Mouse (Mus musculus) thymus, postnatal 25 days (tissue): ENCODE measurements around the gene Fsip1.

Experiments
- DNase-seq: peaks from one replicate; pipeline ENCODE4 v3.0.0; 2022

Gene Fsip1

GRCm38 (mm10) chr2:118122291-118122690, 134.5 kb downstream of the Fsip1 start:
- DNase-seq: no peak

- DNase-seq: no peak
These were observed 136.0 kb downstream of the Fsip1 start for GRCm38 (mm10) chr2:118120751-118121150.

- no peak for DNase-seq
These were observed 136.7 kb downstream of the Fsip1 start for GRCm38 (mm10) chr2:118120095-118120494.

DNA sequence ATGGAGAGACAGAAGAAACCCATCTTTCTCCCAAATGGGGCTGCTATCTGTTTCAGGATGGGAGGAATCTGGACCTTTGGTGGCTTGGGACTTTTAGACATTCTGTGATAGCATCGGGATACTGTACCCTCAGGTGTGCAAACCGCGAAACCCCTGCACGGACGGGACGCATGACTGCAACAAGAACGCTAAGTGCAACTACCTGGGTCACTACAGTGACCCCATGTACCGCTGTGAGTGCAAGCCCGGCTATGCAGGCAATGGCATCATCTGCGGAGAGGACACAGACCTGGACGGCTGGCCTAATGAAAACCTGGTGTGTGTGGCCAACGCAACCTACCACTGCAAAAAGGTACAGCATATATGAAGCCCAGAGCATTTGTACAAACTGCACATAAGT, 137.1 kb downstream of the Fsip1 start:
- DNase-seq: no peak

GRCm38 (mm10) chr2:118118515-118118914, 138.3 kb downstream of the Fsip1 start:
- no peak for DNase-seq

DNA sequence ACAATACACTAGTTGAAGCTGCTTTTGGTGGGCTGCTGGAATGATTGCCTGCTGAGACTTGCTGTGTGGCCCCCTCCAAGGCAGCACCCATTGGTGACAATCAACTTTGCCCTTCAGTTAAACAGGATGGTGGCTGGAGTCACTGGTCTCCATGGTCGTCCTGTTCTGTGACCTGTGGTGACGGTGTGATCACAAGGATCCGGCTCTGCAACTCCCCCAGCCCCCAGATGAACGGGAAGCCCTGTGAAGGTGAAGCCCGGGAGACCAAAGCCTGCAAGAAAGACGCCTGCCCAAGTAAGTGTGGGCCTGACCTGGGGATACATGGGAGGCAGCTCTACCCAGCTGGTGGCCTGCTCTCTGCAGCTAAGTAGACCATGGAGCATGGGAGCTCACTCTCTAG, 138.7 kb downstream of the Fsip1 start:
- DNase-seq: no peak

DNA sequence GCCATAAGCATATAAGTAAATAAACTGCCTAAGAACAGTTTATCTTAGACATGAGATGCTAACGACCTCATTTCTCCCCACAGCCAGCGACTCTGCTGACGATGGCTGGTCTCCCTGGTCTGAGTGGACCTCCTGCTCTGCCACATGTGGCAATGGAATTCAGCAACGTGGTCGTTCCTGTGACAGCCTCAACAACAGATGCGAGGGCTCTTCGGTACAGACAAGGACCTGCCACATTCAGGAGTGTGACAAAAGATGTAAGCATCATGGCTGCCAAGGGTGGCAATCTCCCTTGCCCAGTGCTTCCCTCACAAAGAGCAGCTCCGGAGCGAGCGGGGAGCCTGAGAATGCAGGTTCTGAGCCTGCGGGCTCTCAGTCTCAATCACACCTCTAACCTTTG, 139.4 kb downstream of the Fsip1 start:
- no peak for DNase-seq

- no peak for DNase-seq
These were observed 139.9 kb downstream of the Fsip1 start for GRCm38 (mm10) chr2:118116754-118117290.

DNA sequence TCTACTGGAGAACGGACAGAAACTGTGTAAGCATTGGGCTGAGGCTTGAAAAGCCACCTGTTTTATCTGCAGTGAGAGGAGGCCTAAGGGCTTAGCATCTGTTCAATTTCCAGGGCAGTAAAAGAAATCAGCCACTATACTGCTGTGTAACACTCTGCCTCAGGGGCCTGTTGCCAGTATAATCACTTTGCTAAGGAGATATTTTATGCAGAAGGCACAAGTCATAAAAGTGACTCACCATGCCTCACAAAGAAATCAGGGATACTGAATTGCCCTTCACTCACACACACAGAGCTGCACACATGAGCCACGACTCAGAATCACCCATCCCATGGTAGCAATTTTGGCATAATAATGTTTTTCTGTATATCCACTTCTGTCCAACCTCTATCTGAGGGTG, 140.6 kb downstream of the Fsip1 start:
- DNase-seq: no peak

DNA sequence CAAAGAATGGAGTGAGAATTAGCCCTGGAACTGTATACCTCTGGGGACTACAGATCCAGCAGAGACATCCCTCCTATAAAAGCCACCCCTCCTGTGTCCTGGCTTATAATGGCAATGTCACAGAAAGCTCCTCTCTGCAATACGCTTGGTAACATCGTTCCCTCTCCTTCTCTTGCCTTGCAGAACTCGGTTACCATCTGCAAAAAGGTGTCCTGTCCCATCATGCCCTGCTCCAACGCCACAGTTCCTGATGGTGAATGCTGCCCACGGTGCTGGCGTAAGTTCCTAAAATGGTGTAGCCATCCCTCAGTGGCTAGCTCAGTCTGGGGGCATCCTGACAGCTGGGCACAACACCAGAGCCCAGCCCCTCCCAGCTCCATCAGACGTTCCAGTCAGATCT, 141.1 kb downstream of the Fsip1 start:
- DNase-seq: no peak

DNA sequence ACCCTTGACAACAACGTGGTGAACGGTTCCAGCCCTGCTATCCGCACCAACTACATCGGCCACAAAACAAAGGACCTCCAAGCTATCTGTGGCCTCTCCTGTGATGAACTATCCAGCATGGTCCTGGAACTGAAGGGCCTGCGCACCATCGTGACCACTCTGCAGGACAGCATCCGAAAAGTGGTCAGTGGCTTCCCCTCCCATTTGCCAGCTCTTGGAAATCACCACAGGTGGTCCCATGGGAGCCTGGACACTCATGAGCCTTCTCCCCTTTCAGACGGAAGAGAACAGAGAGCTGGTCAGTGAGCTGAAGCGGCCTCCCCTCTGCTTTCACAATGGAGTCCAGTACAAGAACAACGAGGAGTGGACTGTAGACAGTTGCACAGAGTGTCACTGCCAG, 142.1 kb downstream of the Fsip1 start:
- DNase-seq: no peak

- DNase-seq: no peak
These were observed 142.8 kb downstream of the Fsip1 start for GRCm38 (mm10) chr2:118113808-118114524.

DNA sequence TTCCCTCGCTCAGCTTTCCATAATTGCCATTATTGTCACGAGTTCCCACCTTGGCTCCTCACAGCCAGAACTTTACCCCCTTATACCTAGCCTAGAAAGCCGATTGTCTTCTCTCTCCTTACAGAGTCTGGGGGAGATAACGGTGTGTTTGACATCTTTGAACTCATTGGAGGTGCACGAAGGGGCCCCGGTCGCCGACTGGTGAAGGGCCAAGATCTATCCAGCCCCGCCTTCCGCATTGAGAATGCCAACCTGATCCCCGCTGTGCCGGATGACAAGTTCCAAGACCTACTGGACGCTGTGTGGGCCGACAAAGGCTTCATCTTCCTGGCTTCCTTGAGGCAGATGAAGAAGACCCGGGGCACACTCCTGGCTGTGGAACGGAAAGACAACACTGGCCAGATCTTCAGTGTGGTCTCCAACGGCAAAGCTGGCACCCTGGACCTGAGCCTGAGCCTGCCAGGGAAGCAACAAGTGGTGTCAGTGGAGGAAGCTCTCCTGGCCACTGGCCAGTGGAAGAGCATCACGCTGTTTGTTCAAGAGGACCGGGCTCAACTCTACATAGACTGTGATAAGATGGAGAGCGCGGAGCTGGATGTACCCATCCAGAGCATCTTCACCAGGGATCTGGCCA, 143.8 kb downstream of the Fsip1 start:
- no peak for DNase-seq

DNA sequence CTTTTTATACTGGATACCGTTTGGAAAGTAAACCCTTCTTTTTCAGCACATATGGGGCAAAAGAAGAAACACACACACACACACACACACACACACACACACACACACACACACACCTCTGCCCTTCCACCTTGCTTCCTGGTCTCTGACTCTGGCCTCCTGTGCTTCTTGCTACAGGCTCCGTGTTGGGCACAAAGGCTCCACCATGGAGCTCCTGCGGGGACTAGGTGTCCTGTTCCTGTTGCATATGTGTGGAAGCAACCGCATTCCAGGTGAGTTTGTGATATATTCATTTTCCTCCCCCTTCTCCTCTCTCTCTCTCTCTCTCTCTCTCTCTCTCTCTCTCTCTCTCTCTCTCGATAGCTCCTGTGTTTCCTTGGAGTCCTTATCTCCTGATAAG, 144.3 kb downstream of the Fsip1 start:
- no peak for DNase-seq

GRCm38 (mm10) chr2:118111488-118112131, 145.2 kb downstream of the Fsip1 start, which contains the start of gene Thbs1:
TSS of gene Thbs1 (plus strand) at chr2:118111876.
- peak; percentile 32 for DNase-seq

- peak; percentile 74 for DNase-seq
These were observed 145.7 kb downstream of the Fsip1 start for GRCm38 (mm10) chr2:118111116-118111487.

- DNase-seq: no peak
These were observed 146.4 kb downstream of the Fsip1 start for GRCm38 (mm10) chr2:118110225-118110915.

DNA sequence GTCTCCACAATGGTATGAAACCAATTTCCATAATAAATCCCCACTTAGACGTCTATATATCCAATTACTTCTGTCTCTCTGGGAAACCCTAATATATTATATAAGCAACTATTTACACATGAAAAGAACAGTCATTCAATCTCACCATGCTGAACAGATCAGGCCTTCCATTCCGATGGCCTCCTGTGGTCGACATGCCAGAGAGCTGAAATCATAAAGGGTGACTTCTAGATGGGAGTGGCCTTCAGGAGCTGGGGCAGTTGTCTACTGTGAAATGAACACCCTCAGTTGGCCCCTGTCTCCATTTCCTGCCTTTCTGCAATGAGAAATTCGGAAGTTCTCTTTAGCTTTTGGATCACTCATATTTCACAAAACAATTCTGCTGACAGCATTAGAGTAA, 154.6 kb downstream of the Fsip1 start:
- DNase-seq: no peak

DNA sequence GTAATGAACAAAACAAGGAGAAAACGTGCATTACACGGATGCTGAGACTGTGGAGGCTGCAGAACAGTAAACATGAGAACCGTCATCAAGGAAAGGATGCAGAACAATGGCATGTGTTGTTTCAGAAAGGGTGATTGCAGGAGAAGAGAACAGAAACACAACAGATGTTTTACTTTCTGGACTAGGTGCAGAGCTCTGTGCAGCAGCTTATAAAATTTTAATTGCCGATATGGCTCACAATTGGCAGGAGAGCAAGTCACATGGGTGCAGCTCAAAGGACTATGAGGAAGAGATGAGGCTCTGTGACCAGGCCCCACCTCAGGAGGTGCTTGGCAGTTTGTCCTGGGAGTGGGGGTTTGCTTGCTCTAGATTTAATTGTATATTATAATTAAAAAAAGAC, 157.7 kb downstream of the Fsip1 start:
- no peak for DNase-seq

DNA sequence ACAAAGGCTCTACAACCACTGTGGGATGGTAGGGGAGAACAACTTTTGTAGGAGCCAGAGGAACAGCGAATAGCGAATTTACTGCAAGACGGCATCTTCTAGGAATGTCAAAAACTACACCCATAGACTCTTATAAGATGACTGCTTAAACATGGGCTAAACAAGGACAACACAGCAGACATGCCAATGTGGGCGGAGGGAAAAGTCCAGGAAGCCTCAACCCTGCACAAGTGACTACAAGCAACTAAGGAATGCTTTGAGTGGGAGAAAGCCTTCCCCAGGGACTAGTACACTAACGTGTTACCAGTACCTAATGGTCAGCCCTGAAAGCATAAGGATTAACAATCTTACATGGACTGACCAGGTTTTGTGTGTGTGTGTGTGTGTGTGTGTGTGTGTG, 165.5 kb downstream of the Fsip1 start:
- DNase-seq: no peak

DNA sequence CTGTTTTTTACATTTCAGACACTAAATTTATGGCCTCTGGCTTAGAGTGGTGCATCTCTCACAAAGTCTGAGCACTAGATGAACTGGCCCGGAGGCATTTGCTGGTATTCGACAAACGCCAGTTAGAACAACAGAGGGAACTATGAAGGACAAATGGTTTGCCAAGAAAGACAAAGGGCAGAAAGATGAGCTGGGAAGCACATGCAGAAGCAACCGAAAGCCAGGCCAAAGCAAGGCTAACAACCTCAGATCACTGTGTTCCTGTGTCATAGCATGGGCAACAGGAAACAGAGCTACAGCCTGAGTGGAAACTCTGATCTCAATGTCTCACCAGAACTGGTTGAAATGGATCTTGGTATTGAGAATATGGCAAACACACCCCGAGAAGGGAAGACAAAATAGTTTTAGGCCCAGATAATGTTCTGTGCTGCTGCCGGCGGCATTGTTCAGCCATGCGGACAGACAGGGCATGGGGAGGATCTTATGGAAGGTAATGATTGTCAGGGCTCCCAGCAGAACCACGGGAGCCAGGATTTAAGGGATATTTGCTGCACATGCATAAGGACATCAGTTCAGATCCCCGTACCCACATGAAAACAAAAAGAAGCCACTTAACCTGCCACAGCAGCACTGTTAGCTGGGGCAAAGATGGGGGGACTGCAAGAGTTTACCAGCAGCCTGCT, 169.6 kb downstream of the Fsip1 start:
- no peak for DNase-seq

- DNase-seq: no peak
These were observed 171.1 kb downstream of the Fsip1 start for GRCm38 (mm10) chr2:118085647-118086046.

- DNase-seq: no peak
These were observed 172.1 kb downstream of the Fsip1 start for GRCm38 (mm10) chr2:118084693-118085092.
